Mouse (Mus musculus) G1E (cell line): ENCODE measurements around the gene Galnt17.

Experiments used
- CTCF ChIP-seq: IDR thresholded peaks from 2 replicates; pipeline ENCODE4 v1.5.1; 2012; ENCODE audit warnings: low read depth, low read length, inconsistent platforms, mixed read lengths
- TAL1 ChIP-seq: conservative IDR thresholded peaks from 2 replicates; pipeline ENCODE4 v1.6.1; 2012; ENCODE audit warnings: low read depth, low read length, inconsistent platforms, mixed read lengths

GRCm38 (mm10) chr5:131107188-131107587, 201.1 kb downstream of the Galnt17 start:
- TF ChIP-seq TAL1, result no peak
- no peak for TF ChIP-seq CTCF
